Mouse (Mus musculus) Patski (cell line): ENCODE data around the gene Vmn1r225. TPM values are rescaled to one million over a fixed set of nuclear protein-coding genes. Genes with fewer than 3 reads are reported as not detected.
"Not testable (repeated sequence)": the region's sequence is repeated elsewhere in the genome, so short reads cannot be mapped to it uniquely, and the experiment has no call there.

Experiments
- ATAC-seq: fragments of 100-300 bp; one replicate; pipeline ENCODE4 v1.8.0; 2021
- CTCF ChIA-PET: fragments of 350-600 bp; sonication (Branson Sonifier 250); formaldehyde crosslinking; loops from one replicate; lab custom pipeline; 2022; ENCODE audit warnings: inconsistent platforms; lab: Charles Lee
- POLR2A ChIA-PET: fragments of 350-600 bp; sonication (Branson Sonifier 250); formaldehyde crosslinking; loops from one replicate; lab custom pipeline; 2022; ENCODE audit warnings: antibody characterized with exemption, inconsistent platforms; lab: Charles Lee
- DNase-seq: peaks from one replicate; pipeline ENCODE4 v3.0.0-alpha.2; 2011; ENCODE audit warnings: low read depth, low spot score
- H3K27me3 ChIP-seq: fragments of 371-371 bp; one replicate; pipeline ENCODE4 v1.5.1; 2021
- CTCF ChIP-seq: fragments of 100-300 bp; IDR thresholded peaks from one replicate; pipeline ENCODE4 v1.5.1; 2021
- in situ Hi-C: fragments of 300-500 bp; cut with MboI; formaldehyde crosslinking; loops from 3 replicates; pipeline ENCODE4 v1.11.1; 2018; ENCODE audit warnings: low pct_unique_long_range_greater_than_20kb, mixed read lengths
- polyA plus RNA-seq: library from polyadenylated mRNA; unstranded; gene quantifications from one replicate; pipeline ENCODE4 v1.2.3, GENCODE M21; 2021

Gene Vmn1r225
- polyA plus RNA-seq: not detected

DNA sequence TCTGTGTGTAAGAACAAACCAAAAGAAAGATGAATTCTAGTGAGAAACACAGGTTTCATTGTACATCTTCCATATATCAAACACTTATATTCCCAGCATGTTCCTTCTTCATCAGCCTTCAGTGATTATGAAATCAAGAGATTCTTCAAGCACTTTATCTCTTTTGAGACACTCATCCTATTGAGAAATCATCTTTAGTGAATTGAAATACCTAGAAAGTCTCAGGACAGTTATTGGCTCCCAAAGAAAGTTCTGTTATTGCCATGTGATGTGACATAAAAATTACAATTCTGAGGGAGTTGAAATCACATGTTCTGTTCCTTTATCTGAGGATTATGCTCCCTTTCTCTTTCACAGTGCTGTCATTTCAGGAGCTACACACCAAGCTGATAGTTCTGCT, at the start of gene Vmn1r225:
Gene Vmn1r225 (plus strand): TSS at position 301 of the 400 bp plus-strand sequence.
- POLR2A ChIA-PET: no interaction called here
- ATAC-seq: no peak
- DNase-seq: no peak
- CTCF ChIA-PET: no interaction called here
- TF ChIP-seq CTCF: no peak
- in situ Hi-C loops: no loop called here
- H3K27me3 ChIP-seq: no peaks in the 10 kb centered on the region

DNA sequence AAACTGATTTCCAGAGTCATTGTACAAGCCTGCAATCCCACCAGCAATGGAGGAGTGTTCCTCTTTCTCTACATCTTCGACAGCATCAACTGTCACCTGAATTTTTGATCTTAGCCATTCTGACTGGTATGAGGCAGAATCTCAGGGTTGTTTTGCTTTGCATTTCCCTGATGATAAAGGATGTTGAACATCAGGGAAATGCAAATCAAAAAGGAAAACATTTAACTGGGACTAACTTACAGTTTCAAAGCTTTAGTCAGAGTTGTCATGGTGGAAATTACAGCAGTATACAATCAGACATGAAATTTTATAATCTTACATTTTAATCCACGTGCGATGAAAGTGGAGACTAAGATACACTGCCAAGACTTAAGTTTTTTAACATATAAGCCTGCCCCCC, 24.6 kb upstream of the Vmn1r225 start:
- in situ Hi-C loops: no loop called here
- ChIA-PET CTCF (no interaction called here), POLR2A (no interaction called here)
- H3K27me3 ChIP-seq: no peaks in the 10 kb centered on the region
- no peak for TF ChIP-seq CTCF
- no peak for DNase-seq
- ATAC-seq: no peak

DNA sequence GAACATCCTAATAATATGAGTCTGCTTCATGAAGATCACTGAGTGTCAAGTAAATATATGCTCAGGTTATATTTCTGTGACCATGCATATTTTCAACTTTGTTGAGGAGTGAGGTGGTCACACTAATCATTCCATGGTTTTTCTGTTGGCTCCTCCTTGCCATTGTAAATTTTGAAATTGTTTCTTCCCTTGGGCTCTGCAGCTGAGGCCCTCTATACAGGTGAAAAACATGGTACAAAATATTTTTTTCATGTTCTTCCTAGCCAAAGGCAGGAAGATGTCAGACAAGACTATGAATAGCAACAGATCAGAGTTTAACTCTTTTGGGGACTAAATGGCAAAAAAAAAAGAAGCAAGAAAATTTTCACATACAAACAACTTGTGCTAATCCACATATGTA, 16.7 kb upstream of the Vmn1r225 start, which contains the start of gene Vmn2r108:
Gene Vmn2r108 (minus strand): TSS at position 101 of the 400 bp plus-strand sequence.
- in situ Hi-C loops: no loop called here
- CTCF ChIA-PET: no interaction called here
- ATAC-seq (no peak), DNase-seq (no peak)
- H3K27me3 ChIP-seq: no peaks in the 10 kb centered on the region
- TF ChIP-seq CTCF: no peak
- POLR2A ChIA-PET: no interaction called here

DNA sequence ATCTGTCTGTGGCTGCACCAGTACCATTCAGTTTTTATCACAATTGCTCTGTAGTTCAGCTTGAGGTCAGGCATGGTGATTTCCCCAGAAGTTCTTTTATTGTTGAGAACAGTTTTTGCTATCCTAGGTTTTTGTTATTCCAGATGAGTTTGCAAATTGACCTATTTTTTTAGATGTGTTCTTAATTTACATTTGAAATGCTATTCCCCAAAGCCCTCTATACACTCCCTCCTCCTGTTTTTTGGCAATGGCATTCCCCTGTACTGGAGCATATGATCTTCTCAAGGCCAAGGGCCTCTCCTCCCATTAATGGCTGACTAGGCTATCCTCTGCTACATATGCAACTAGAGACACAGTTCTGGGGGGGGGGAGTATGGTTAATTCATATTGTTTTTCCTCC, 10.3 kb downstream of the Vmn1r225 start:
- DNase-seq, CTCF ChIA-PET, ATAC-seq, in situ Hi-C loops, POLR2A ChIA-PET, H3K27me3 ChIP-seq: not testable (repeated sequence)

Other genes with a start within 250 kb of the Vmn1r225 start
- not detected for gene Vmn2r106, start 212.6 kb upstream of the Vmn1r225 start, polyA plus RNA-seq
- gene Vmn2r107, start 152.9 kb upstream of the Vmn1r225 start, polyA plus RNA-seq: not detected
- not detected for gene Vmn1r224, start 84.0 kb upstream of the Vmn1r225 start, polyA plus RNA-seq
- not detected for gene Vmn2r108, start 16.8 kb upstream of the Vmn1r225 start, polyA plus RNA-seq
- gene Vmn2r109, start 66.6 kb downstream of the Vmn1r225 start, polyA plus RNA-seq: not detected
- gene Vmn2r110, start 98.3 kb downstream of the Vmn1r225 start, polyA plus RNA-seq: not detected
- not detected for gene Fpr-rs3, start 126.7 kb downstream of the Vmn1r225 start, polyA plus RNA-seq
- not detected for gene Vmn1r226, start 184.7 kb downstream of the Vmn1r225 start, polyA plus RNA-seq
- not detected for gene Vmn1r227, start 231.7 kb downstream of the Vmn1r225 start, polyA plus RNA-seq